Mouse (Mus musculus) right cerebral cortex, adult 18-20 months (tissue): ENCODE results near the gene Mr1.

Experiments
- DNase-seq: peaks from one replicate; pipeline ENCODE4 v3.0.0; 2022; ENCODE audit warnings: mixed read lengths

The Mr1 gene

DNA sequence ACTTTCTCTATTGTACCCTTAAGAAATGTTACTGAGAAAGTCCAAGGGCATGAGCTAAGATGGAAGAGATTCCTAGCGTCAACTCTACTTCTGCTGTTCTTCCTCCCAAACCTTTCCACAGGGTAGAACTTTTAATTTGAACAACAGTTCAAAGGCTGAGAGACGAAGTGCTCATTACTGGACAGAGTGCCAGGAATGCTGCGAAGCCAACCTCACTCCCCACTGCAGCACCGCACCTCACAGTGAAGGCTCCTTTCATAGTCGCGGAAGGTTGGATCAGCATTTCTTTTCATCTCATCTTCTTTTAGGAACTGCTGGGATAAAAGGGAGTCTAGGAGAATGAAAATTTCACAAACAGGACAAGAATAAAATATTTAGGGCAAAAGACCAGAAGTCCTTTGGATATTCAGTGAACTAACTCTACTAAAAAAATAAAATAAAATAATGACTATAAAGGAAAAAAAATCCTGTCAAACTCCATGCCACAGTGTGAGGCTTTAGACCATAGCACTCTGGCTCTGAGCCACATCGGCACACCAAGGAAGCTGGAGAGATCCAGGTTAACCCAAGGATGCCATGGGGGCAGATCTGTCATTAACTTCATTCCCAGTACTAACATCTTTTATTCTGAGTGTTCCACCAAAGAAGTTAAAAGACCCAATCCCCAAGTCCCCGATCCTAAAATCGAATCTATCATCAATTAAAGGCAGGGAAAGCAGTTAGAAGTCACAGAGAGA, 52.5 kb downstream of the Mr1 start:
- DNase-seq, result no peak

DNA sequence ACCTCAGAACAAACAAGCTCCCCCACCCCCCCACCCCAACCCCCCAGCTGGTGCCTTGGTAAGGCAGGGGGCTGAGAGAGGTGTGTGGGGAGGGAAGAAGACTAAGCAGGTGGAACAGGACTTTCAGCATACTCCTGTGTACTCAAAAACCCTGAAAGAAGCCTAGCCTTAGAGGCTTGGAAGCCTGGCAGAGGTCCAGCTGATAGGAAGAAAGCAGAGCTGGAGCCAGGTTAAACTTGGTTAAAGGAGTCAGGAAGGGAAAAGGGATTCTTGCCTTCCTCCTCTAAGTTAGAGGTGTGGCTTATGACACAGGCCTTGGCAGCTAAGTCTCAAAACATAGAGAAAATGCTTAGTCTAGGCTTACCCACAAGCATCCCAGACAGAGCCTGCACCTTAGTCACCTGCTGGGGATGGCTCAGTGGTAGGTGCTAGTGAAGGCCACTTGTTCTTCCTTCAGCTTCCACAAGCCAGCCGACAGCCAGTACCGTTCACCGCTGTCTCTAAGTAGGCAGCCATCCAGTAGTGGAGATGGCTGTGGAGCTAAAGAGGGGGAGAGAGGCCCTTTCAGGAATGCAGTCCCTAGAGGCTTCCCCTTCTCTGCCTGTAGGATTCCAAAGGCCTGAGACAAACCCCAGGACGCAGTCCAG, 53.3 kb downstream of the Mr1 start:
- DNase-seq, result no peak

DNA sequence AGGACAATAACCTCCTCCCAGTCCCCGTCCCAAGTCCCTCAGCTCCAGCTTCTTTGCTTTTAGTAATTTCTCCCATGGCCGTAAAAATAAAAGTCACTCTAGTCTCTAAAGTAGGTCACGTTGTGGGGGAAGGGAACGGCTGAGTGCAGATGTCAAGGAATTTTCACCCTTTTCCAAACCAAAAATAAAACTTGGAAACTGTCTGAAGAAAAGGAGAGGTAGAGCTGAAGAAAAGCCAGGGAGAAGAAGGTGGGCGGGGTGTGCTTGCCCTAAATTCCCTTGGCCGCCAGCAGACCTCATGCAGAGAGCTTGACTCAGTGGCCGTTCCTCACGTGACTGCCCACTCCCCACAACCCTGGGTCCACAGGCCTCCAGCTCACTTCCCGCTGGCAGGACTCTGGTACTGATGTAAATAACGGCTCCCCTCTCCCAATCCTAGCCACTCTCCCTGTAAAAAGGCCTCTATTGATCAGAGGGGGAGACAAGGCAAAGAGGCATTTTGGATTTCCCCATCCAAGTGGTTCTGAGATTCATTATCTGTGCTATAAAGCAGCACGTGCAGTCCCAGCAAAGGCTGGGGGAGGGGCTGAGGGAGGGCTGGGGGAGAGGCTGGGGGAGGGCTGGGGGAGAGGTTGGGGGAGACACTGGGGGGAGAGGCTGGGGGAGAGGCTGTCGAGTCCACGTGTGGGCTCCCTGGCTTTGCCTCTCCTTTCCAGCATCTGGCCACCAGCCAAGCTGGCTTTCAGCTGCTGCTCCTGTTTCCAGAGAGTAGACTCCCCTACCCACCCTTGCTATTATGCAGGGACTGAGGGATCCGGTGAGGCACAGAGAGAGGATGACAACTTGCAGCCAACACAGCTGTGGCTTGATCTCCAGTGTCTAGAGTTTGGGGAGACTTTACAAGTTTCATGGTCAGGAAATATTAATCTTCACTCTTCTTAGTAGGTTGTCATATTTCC, 54.5 kb downstream of the Mr1 start:
- DNase-seq, result peak; percentile 74

DNA sequence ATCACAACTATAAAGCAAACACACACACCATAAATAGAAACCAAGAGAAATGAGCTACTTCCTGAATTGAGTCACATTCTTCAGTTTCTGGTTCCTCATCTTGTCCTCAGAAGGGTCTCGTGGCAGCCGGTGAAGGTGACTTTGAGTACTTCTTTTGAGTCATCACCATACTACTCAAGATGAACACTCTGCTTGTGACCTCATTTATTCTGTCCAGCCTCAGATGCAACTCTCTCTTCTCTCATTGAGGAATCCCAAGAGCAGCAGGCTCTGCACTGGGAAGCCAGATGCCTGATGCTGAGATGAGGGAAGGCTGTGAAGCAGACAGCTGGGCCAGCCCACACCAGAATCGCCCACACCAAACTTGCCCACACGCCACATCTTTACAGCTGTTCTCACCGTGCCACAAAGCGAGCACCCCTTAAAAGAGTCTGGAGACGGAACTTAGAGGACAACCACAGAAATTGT, 55.2 kb downstream of the Mr1 start:
- peak; percentile 81 for DNase-seq

DNA sequence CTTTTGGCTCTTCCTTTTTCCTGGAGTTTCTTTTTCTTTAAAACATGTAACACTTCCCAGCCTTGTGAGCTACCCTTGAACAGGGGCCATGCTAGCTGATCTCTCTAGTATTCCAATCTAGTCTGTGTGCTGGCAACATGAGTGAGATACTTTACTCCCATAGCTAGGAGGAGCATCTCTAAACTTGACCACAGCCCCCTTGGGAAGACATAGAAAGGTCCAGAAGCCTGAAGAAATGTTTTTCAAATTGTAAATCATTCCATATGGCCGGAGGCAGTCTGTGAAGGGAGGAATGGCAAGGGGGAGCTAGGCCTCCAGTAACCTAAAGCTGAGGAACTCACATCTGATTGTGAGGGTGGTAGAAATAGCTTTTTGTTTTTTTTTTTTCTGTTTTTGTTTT, 55.9 kb downstream of the Mr1 start:
- DNase-seq, result no peak

- no peak for DNase-seq
Observed at GRCm38 (mm10) chr1:155090327-155090726, 56.3 kb downstream of the Mr1 start.

- peak; percentile 57 for DNase-seq
Observed at GRCm38 (mm10) chr1:155088847-155089603, 57.6 kb downstream of the Mr1 start.

GRCm38 (mm10) chr1:155088046-155088445, 58.6 kb downstream of the Mr1 start:
- DNase-seq, result no peak

DNA sequence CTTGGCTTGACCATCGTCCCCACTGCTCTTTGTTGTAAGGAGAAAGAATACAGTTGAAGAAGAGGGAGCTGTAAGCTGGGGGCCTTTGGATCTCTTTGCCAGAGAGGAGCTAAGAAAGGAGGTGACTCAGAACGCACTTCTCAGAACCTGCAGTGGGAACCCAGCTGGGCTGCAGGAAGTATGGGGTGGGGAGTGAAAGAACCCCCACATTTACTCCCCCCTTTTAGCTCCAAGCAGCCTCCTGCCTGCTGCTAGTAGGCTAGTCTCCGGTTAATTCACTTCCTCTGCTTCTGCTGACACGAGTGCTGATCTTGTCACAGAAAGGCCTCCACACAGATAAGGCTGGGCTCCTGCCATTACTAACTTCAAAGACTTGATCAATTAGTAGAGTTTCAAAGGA, 59.7 kb downstream of the Mr1 start:
- peak; percentile 82 for DNase-seq

- no peak for DNase-seq
Observed at GRCm38 (mm10) chr1:155086416-155086815, 60.2 kb downstream of the Mr1 start.

- DNase-seq, result no peak
Observed at GRCm38 (mm10) chr1:155084839-155085238, 61.8 kb downstream of the Mr1 start.

GRCm38 (mm10) chr1:155083271-155084265, 63.0 kb downstream of the Mr1 start:
- peak; percentile 94 for DNase-seq

DNA sequence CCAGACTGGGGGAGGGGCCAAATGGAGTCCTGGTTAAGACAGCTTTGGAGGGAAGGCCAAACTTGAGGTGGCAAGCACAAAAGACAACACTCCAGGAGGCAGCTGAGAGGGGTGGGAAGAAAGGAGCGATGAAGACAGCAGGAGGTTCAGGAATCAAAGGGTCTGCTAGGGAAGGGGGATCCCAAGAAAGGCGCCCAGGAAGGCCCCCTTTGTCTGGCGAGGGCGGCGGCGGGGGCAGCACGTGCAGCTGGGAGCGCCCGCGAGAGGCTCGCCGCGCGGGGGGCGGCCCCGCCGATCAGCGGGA, 63.7 kb downstream of the Mr1 start:
- DNase-seq, result no peak

GRCm38 (mm10) chr1:155082158-155082964, 64.3 kb downstream of the Mr1 start:
- DNase-seq, result no peak

DNA sequence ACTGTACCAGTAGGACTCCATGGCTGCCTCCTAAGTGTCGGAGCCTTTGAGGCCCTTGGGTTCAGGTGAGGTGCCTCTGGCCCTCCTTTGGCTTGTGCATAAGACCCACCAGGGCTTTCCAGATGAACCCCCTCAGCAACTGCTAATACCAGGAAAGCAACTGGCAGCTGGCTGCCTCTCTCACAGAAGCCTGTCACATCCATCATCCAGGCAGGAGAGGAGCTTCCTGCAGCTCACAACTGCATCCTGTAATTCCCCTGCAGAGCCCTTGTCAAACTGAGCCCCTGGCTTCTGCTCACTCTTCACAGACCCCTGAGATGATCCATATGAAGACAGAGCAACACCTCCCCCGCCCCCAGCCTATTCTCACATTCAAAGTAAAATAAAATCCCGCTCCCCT, 68.9 kb downstream of the Mr1 start:
- DNase-seq, result no peak
